Mouse (Mus musculus): ENCODE measurements around the gene Msx3.
A peak's percentile ranks its signal among the peaks of the same experiment; 100 is the strongest.

Msx3 gene

DNA sequence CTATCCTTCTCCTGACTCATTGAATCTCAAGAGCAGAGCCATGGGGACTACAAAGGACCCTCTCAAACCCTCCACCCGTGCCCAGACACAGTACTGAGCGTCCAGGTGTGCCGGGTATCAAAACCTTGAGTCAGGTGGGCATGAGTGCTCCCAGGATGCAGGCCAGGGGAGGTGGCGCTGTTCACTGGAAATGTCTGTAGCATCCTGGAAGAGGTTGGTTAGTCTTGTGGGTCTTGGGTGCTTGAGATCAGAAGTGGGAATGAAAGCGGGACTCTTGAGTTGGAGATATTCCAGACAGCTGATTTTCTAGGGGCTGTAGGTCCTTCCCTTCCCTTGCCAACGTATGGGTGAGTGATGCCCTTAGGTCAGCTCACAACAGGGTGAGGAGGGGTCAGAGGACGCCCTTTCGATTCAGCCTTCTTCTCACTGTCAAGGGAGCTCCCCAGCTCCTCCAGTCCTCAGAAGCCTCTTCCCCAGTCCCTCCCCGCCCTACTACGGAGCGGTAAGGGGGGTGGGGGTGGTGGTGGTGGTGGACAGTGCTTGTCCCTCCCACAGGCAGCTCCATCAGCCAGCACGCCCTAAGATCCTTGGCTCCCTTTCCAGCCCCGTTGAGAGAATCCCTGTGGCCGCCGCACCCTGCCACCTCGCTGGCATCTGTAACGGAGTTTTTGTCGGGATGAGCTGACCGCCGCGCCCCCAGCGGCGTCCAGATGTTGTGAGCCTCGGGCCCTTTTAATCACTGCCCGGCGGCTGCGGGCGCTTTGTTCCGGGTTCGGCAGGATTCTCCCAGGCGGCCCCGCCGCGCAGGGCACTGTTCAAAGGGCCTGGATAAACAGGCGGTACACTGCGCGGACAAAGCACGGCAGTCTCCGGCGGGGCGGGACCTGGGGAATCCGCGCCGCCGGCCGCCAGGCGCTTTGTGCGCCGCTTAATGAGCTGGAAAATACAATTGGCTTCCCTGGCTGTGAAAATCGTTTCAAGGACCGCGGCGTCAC lies 8.8 kb upstream of the Msx3 start:
- DNase-seq (ENCODE audit: low spot score) = peak; percentile 85

DNA sequence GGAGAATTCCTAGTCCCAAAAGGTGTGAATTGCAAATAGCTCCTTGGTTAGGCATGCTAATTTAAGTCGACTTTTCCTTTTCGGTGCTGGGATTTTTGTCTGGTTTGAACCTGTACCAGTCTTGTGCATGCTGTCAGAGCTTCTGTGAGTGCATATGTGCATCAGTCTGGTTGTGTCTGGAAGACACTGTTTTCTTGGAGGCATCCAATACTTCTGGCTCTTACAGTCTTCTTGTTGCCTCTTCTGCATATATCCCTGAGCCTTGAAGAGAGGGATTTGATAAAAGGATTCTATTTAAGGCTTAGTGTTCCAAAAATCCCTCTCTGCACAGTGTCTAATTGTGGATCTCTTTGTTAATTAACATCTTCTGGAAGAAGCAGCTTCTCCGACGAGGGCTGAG lies 5.2 kb upstream of the Msx3 start:
- DNase-seq (ENCODE audit: low spot score) = no peak

DNA sequence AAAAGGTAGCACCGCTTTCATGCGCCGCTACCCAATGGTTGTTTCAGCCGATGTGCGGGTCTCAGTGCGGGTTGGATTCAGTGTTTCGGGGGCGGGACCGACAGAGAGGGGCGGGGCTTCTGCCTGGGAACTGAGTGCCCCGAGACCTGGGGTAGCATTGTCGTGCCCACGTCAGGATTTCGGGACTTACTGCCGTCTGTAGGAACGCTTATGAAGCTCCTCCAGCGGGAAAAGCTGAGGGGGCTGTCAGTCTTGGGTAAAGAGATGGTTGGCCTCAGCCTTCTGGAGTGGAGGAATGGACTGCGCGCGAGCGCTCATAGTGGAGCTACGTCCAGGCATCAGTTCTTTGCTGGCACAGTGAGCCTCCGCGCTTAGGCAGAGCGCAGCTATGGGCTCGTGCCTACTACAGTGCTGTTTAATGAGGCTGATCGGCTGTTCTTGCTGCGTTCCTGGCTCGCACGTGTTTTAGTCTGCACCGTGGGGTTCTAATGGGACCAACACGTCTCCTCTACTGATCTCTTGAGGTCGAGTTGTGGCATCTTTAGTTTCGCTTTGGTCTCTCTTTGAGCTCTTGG lies 313 bp upstream of the Msx3 start:
- DNase-seq (ENCODE audit: low spot score) = peak; percentile 58

DNA sequence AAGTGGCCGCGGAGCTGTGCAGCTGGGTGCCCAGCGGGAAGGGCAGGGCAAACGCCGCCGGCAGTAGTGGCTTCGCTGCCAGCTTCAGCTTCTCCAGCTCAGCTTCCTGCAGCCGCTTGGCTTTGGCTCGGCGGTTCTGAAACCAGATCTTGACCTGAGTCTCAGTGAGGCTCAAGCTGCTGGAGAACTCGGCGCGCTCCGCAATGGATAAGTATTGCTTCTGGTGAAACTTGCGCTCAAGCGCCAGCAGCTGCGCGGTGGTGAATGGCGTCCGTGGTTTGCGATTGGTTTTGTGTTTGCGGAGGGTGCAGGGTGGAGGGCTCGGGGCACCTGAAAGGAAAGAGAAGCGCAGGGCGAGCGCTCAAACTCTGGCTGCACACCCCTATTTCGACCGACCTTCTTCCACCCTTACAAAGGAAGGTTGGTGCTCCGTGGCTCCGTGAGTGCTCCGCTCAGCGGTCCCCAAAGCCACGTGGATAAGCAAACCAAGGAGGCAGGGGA lies 1.0 kb downstream of the Msx3 start:
- DNase-seq (ENCODE audit: low spot score) = peak; percentile 67

DNA sequence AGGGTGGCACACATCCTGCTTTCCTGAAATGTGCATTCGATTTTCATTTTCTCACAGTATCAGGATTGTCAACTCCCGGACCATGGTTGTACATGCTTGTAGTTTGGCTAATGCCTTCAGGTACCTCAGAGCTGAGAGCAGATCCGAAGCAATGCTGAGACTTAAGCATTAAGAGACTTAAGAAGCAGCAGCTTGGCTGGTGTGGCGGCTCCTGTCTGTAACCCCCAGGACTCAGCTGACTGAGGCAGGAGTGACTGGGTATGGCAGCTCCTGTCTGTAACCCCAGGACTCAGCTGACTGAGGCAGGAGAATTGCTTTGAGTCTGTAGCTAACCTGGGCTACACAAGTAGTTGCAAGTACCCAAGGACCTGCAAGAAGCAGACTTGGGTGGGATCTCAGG lies 3.3 kb downstream of the Msx3 start:
- DNase-seq (ENCODE audit: low spot score) = no peak

DNA sequence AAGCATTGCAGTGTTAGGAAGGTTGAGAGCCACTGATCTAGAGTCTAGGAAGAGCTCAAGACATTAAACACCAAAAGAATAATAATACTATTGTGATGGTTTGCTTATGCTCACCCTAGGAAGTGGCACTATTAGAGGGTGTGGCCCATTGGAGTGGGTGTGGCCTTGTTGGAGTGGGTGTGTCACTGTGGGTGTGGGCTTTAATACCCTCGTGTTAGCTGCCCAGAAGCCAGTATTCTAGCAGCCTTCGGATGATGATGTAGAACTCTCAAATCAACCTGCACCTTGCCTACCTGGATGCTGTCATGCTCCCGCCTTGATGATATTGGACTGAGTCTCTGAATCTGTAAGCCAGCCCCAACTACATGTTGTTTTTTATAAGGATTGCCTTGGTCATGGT lies 6.2 kb downstream of the Msx3 start:
- peak; percentile 2 for DNase-seq (ENCODE audit: low spot score)

DNA sequence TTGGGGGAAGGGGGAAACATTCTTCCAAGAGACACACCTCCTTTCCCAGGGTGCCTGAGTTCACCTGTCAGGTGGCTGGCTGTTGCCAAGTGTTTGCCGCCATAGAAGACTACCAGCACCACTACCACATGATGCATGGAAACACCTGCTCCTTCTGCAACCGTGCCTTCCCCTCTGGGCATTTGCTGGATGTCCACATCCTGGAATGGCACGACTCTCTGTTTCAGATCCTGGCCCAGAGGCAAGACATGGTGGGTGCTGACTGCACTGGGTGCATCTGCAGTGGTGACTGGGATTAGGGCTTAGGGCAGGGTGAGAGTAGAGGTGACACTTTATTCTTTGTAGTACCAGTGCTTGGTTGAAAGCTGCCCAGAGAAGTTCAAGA lies 11.7 kb downstream of the Msx3 start:
- DNase-seq (ENCODE audit: low spot score) = peak; percentile 3

DNA sequence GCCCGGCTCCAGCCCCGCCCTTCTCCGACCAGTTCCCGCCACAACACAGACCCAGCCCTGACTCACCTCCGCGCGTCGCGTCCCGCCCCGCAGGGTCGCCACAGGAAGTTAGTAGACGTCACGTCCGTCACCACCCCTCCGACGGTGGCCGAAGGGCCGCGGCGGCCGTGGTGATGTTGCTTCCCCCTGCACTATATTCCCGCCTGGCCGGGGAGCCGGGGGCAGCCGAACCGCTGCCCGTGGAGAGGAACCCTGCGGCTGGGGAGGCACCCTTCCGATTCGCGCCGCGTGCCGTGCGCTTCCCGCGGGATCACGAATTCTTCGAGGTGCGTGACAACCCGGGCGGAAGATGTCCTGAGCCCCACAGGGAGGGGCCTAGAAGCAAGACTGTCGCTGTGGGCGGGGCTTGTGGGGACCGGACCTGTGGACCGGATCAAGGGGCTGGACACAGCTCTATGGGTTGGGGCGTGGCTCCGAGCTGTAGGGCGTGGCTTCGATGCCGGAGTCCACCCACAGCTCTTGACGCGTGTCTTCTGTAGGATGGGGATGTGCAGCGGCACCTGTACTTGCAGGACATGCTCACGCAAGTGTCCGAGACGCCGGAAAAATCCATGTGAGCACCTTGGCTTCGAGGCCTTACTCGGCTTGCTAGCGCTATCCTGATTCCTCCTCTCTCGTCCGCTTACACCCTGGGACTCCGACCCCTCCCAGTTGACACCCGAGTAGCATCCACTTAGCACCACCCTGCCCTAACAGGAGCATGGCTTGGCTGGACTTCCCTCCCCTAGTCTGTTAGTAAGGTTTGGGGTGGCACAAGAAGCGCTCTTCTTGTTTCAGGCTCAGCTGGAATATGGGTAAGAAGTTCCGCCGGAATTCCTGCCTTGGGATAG lies 12.4 kb downstream of the Msx3 start, which contains the start of the genes Zfp511 and Tubgcp2:
Gene Zfp511, plus strand, starts transcription at position 111 of the 890 bp plus-strand sequence.
Gene Tubgcp2, minus strand, starts transcription at position 389 of the 890 bp plus-strand sequence.
- DNase-seq (ENCODE audit: low spot score) = peak; percentile 99

DNA sequence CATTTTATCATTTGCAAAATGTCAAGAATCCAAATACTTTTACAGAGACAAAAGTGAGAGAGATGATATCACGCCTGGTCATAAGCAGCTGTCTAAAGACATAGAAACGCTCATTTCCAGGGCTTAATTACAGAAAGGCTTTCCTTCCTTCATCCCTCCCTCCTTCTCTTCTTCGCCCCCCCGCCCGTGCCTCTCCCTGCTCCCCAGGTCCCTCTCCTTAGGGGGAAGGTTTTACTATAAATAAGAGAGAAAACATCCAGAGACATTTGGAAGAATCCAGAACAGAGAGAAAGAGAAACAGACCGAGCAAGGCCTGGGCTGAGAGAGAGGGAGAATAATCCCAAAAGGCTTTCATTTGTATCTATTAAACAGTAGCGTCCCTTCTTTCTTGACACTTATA lies 13.4 kb downstream of the Msx3 start:
- DNase-seq (ENCODE audit: low spot score) = no peak

DNA sequence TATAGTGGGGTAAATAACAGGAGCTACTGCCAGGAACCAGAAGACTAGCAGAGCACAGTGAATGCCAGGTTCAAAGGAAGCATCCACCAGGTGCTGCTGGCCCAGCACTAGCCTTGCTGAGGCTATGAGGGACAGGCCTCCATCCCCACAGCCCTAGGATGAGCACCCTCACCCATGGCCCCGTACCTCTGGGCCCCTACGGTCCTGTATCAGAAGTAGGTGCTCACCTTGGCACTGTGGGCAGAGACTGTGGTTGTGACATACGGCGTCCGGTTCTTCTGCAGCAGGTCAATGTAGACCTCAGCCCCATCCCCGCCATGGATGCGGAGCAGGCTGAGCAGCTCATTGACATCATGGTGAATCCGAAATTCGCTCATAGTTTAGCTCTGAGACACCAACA lies 15.5 kb downstream of the Msx3 start:
- no peak for DNase-seq (ENCODE audit: low spot score)

DNA sequence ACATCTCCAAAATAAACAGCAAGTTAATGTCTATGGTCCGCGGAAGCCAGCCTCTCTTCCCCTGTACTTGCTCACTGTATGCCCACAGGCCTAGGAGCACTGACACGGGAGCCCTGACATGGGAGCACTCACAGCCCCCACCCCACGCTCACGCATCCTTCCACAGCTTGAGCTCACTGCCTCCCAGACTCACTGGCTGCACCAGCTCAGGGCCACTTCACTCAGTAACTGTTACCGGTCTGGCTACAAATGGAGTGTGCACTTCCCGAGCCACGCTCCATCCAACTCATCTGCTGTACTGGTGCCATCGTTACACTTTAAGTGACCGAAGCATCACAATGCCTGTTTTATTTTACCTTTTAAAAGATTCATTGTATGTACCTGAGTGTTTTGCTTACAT lies 16.5 kb downstream of the Msx3 start:
- DNase-seq (ENCODE audit: low spot score) = peak; percentile 2

DNA sequence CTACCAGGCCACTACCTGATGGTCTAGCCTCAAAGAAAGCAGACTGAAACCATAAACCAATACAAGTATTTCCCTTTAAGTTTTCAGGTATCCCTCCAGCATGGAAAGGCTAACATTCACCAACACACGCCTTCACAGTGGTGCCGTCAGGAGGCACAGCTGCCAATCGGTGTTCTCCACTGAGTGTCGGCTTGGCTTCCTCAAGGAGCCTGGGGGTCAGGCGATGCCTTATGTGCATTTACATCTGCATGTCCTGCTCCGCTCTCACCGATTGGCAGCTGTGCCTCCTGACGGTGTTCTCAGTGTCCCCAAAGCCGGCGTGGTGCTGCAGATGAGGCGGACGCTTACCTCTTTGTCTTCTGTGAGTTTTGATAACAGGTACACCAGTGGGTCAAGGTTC lies 17.1 kb downstream of the Msx3 start:
- DNase-seq (ENCODE audit: low spot score) = peak; percentile 3

DNA sequence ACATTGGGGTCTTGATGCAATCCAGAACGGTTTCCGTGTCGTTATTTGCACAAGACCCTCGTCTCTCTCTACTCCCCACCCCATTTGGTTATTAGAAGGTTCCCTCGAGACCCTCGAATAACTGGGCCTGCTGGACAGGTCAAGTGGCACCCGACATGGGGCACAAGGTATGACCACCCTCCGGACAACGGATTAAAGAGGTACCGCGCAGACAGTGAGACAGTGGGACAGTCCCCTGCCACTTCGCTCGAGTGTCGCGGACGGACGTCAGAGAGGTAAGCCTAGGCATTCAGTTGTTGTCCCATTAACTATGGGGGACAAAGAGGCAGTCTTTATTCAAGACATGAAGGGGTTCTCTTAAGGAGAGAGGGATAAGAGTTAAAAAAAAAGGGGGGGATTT lies 37.6 kb downstream of the Msx3 start:
- no peak for DNase-seq (ENCODE audit: low spot score)

DNA sequence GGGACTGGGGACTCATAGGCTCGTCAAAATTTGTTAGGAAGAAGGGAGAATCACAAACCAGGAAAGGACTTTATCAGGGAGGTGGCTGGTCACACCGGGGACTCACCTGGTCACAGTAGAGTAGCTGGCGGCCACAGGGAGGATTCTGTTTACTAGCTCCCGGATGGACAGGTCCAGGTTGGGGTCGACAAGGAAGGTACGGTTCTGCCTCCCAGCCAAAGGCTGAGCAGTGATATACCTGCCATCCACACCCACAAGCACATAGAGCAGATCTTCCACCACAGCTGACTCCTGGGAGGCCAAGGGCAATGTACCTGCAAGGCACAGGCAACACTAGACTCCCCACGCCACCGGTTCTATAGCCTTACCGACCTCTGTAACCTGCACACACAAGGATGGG lies 41.1 kb downstream of the Msx3 start:
- DNase-seq (ENCODE audit: low spot score) = no peak

DNA sequence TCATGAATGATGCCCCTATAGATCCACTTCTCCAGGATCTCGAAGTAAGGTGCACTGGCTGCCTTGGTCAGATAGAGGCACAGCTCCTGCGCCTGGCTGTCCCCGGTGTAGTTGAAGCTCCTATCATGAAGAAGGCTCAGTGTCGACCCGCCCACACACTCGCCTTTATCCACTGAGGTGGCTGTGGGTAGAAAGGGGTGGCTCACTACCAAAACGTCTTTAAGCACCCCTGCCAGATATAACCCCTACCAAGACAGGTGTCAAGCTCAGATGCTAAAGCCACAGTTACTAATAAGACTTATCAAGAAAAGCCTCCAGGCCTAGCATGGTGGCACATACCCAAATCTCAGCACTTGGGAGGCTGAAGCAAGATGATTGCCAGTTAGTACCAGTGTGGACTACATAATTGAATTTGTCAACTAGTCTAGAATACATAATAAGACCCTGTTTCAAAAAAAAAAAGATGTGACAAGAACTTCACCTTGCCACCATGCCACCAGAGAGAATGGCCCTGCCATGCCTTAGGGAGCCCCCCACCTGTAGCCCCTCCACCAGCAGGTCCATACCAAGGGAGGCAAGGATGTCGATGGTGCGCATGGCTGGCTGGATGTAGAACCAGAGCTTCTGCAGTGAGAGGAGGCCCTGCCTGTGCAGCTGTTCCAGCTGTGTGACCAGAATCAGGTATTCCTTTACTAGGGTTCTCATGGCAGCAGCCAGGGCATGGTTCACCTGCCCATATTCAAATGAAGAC lies 41.9 kb downstream of the Msx3 start:
- no peak for DNase-seq (ENCODE audit: low spot score)

DNA sequence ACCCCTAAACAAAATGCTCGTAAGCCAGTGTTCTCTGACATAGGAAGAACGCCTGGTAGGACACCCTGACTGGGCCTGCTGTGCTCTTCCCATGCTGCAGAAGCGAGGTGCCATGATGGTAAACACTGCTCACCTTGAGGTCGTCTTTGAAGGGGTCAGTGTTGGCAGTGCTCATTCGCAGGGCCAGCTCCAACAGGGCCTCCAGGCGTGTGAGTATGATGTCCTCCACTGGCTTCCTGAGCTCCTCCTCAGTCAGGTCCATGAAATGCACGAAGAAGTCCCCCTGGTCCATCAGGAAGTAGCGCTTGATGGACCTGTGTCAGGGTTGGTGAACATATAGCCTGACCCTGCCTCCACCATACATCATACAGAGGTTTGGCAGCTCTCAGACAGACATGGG lies 44.2 kb downstream of the Msx3 start:
- no peak for DNase-seq (ENCODE audit: low spot score)

DNA sequence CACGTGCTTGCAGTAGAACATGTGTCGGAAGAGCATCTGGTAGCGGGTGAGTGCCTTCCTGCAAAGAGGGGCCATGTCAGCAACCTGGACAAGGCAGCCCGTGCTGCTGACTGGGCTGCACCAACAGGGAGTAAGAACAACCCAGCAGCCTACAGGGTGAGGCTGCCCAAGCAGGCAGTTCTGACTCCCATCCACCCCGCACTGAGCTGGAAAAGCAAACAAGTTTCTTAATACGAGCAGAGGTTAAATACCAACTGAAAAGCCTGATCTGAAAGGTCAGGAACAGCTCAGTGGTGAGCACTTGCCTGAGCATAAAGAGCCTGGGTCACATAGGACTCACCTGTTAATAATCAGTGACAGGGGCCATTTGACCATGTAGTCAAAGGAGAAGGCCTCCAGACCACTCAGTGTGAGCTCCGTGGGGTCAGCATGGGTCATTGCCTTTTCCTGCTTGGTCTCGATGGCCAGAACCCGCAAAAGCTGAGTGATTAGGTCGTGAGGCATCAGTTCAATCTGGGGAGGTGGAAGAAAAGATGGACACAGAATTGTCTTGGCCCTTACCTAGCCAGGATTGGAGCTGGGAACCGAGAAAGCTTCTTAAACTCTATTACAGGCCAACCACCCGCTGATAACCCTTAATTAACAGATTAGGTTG lies 47.7 kb downstream of the Msx3 start:
- peak; percentile 51 for DNase-seq (ENCODE audit: low spot score)

DNA sequence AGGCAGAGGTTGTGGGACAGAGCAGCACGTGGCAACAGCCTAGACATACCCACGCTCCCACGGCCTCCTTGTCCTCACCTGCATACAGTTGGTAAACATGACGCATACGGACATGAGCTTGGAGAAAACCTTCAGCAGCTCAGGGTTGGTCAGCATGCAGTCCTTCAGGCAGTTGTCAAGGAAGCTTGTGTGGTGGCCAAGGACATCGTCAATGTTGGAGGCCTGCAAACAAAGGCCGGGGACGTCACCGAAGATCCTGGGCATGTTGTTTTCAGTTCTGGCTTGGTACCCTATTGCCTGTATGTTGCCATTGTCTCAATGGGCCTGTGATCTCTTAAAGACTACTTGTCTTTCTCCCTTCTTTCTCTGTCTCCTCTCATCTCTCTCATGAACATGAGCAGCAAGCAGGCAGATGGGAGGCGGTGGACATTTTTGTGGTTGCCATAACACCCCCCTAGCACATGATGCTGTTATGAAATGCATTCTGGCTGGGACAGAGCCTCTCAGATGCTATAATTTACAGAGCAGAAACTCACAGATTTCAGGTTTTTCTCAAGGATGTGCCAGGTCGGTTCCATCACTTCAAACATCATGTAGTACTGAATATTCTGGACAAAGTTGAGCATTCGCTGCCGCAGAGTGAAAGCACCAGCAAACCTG lies 50.1 kb downstream of the Msx3 start:
- no peak for DNase-seq (ENCODE audit: low spot score)
